Mouse (Mus musculus): Measurements from ENCODE around the gene Abcb6.

DNA sequence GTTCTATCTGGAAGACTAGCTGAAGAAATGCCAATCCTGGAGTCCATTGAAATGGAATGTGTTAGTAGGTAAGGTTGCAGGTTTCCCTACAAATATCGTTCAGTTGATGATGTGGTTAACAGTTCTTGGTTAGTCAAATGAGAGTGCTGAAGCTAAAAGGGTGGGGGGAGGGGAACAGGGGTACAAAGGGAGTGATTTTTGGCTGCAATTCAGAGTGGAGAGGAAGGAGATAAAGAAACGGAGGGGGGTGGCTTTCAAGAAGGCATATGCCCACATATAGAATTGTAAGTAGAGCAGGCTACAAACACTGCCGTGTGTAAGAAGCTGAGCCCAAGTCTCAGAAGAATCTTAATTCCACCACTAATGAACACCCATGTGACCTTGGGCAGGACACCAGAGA is 45.3 kb upstream of the Abcb6 start:
- TF ChIP-seq CTCF (IDR thresholded peaks at IDR 0.05; ENCODE audit: low read depth, low read length) (no peak), POLR2AphosphoS5 (IDR thresholded peaks at IDR 0.05; ENCODE audit: insufficient replicate concordance, low read depth, low read length) (no peak), TAL1 (conservative IDR thresholded peaks at IDR 0.05; ENCODE audit: low read depth, low read length) (no peak)

All from G1E (cell line).